Mouse (Mus musculus) heart, embryonic 16.5 days (tissue): ENCODE data around the gene Gm10959. TPM values are rescaled to one million over a fixed set of nuclear protein-coding genes. Genes with fewer than 3 reads are reported as not detected.

ENCODE experiments used
- ATAC-seq: fragments of 200-750 bp; cut with Nextera tagmentation; replicated peaks from 2 replicates; pipeline ENCODE4 v1.8.0; 2017; ENCODE audit warnings: moderate number of reproducible peaks; ENCODE audit not compliant: insufficient read depth, low FRiP score; ENCODE audit errors: extremely low read depth
- H3K27ac ChIP-seq: fragments of 300-500 bp; sonication (generic); 2 replicates; pipeline ENCODE4 v1.5.1; 2014; ENCODE audit warnings: mild to moderate bottlenecking, low read length, control low read depth, moderate library complexity
- H3K27me3 ChIP-seq: fragments of 300-500 bp; sonication (generic); 2 replicates; pipeline ENCODE4 v1.6.1; 2014; ENCODE audit warnings: low read length, mixed read lengths; ENCODE audit not compliant: control insufficient read depth, insufficient read depth
- H3K36me3 ChIP-seq: fragments of 300-500 bp; sonication (generic); 2 replicates; pipeline ENCODE4 v1.6.1; 2014; ENCODE audit not compliant: control insufficient read depth, insufficient read depth
- H3K4me1 ChIP-seq: fragments of 300-500 bp; sonication (generic); 2 replicates; pipeline ENCODE4 v1.6.1; 2014; ENCODE audit warnings: low read length, mixed read lengths; ENCODE audit not compliant: control insufficient read depth, insufficient read depth
- H3K4me2 ChIP-seq: fragments of 300-500 bp; sonication (generic); 2 replicates; pipeline ENCODE4 v1.6.1; 2014; ENCODE audit warnings: low read depth, mild to moderate bottlenecking, control low read depth, low read length
- H3K4me3 ChIP-seq: fragments of 300-500 bp; sonication (generic); 2 replicates; pipeline ENCODE4 v1.5.1; 2014; ENCODE audit warnings: mild to moderate bottlenecking, control low read depth, low read length
- H3K9ac ChIP-seq: fragments of 300-500 bp; sonication (generic); 2 replicates; pipeline ENCODE4 v1.6.1; 2014; ENCODE audit warnings: low read length, control low read depth
- H3K9me3 ChIP-seq: fragments of 300-500 bp; sonication (generic); replicated peaks from 2 replicates; pipeline ENCODE4 v1.6.1; 2016; ENCODE audit warnings: low read length; ENCODE audit not compliant: control insufficient read depth
- WGBS: fragments of 180-500 bp; shearing (Covaris S2); extraction: QIAGEN DNeasy Blood & Tissue Kit; methylation state at CpG from one replicate; pipeline ENCODE4 v1.1.7; 2014; 5-methylcytosine and 5-hydroxymethylcytosine counted together
- polyA plus RNA-seq: library from polyadenylated mRNA; unstranded; fragments of >200 nt; fragmentation: Nextera tagmentation; extraction: Ambion mirVana; gene quantifications from 2 replicates; pipeline ENCODE4 v1.2.1, GENCODE M21; 2015

Gm10959 gene
- polyA plus RNA-seq, 1 experiment from 2014 or later = not detected

GRCm38 (mm10) chr3:122903746-122904433 is 15.3 kb downstream of the Gm10959 start:
- H3K4me1 ChIP-seq = no peaks in the 10 kb centered on the region
- H3K9me3 ChIP-seq = no peaks in the 10 kb centered on the region
- no peaks in the 10 kb centered on the region for H3K36me3 ChIP-seq
- no peaks in the 10 kb centered on the region for H3K27me3 ChIP-seq
- no peak overlapping the region for H3K4me3 ChIP-seq
- WGBS = 41% methylated on average over 12 of the region's 12 CpGs
- ATAC-seq = no peak
- H3K9ac ChIP-seq = no peak overlapping the region
- no peak overlapping the region for H3K4me2 ChIP-seq
- H3K27ac ChIP-seq = no peak overlapping the region

GRCm38 (mm10) chr3:122898254-122898653 is 20.9 kb downstream of the Gm10959 start:
- ATAC-seq = no peak
- H3K9ac ChIP-seq = no peak overlapping the region
- no peak overlapping the region for H3K4me2 ChIP-seq
- no peaks in the 10 kb centered on the region for H3K9me3 ChIP-seq
- H3K36me3 ChIP-seq = no peaks in the 10 kb centered on the region
- WGBS = 49% methylated on average over 6 of the region's 6 CpGs
- H3K4me3 ChIP-seq = no peak overlapping the region
- no peak overlapping the region for H3K27ac ChIP-seq
- no peaks in the 10 kb centered on the region for H3K27me3 ChIP-seq
- H3K4me1 ChIP-seq = no peaks in the 10 kb centered on the region

GRCm38 (mm10) chr3:122895189-122895731 is 23.9 kb downstream of the Gm10959 start:
- Histone ChIP-seq H3K9me3 (no peaks in the 10 kb centered on the region), H3K36me3 (no peaks in the 10 kb centered on the region), H3K27ac (no peak overlapping the region), H3K4me2 (no peak overlapping the region), H3K9ac (no peak overlapping the region), H3K4me1 (no peaks in the 10 kb centered on the region), H3K27me3 (no peaks in the 10 kb centered on the region), H3K4me3 (no peak overlapping the region)
- ATAC-seq = no peak
- WGBS = 64% methylated on average over 11 of the region's 11 CpGs

- no peak for ATAC-seq
- no peak within 1 kb of the TSS for H3K4me2 ChIP-seq
- no peaks in the 10 kb centered on the region for H3K9me3 ChIP-seq
- no peak within 1 kb of the TSS for H3K9ac ChIP-seq
- no peak within 1 kb of the TSS for H3K27ac ChIP-seq
- WGBS = 86% methylated on average over 3 of the region's 3 CpGs
- H3K4me1 ChIP-seq = no peaks in the 10 kb centered on the region
- no peaks in the 10 kb centered on the region for H3K36me3 ChIP-seq
- H3K27me3 ChIP-seq = no peaks in the 10 kb centered on the region
- no peak within 1 kb of the TSS for H3K4me3 ChIP-seq
These were observed 24.4 kb downstream of the Gm10959 start, which contains the start of gene Fabp2 for GRCm38 (mm10) chr3:122894772-122895171. Gene Fabp2 (plus strand): TSS chr3:122895072.

GRCm38 (mm10) chr3:122888371-122888819 is 30.8 kb downstream of the Gm10959 start:
- no peak overlapping the region for H3K9ac ChIP-seq
- H3K36me3 ChIP-seq = no peaks in the 10 kb centered on the region
- H3K4me3 ChIP-seq = no peak overlapping the region
- ATAC-seq = no peak
- no peaks in the 10 kb centered on the region for H3K4me1 ChIP-seq
- H3K4me2 ChIP-seq = no peak overlapping the region
- 50% methylated on average over 5 of the region's 5 CpGs for WGBS
- no peaks in the 10 kb centered on the region for H3K9me3 ChIP-seq
- H3K27me3 ChIP-seq = no peaks in the 10 kb centered on the region
- H3K27ac ChIP-seq = no peak overlapping the region

- 61% methylated on average over 4 of the region's 4 CpGs for WGBS
- no peak for ATAC-seq
- Histone ChIP-seq H3K9ac (no peak overlapping the region), H3K9me3 (no peaks in the 10 kb centered on the region), H3K27me3 (no peaks in the 10 kb centered on the region), H3K4me2 (no peak overlapping the region), H3K36me3 (no peaks in the 10 kb centered on the region), H3K4me3 (no peak overlapping the region), H3K4me1 (no peaks in the 10 kb centered on the region), H3K27ac (no peak overlapping the region)
These were observed 31.5 kb downstream of the Gm10959 start for GRCm38 (mm10) chr3:122887505-122888301.

GRCm38 (mm10) chr3:122878705-122879315 is 40.4 kb downstream of the Gm10959 start:
- 70% methylated on average over 8 of the region's 8 CpGs for WGBS
- H3K4me3 ChIP-seq = no peak overlapping the region
- no peaks in the 10 kb centered on the region for H3K4me1 ChIP-seq
- H3K27ac ChIP-seq = no peak overlapping the region
- no peak overlapping the region for H3K9ac ChIP-seq
- no peaks in the 10 kb centered on the region for H3K27me3 ChIP-seq
- ATAC-seq = no peak
- no peaks in the 10 kb centered on the region for H3K36me3 ChIP-seq
- H3K9me3 ChIP-seq = no peaks in the 10 kb centered on the region
- no peak overlapping the region for H3K4me2 ChIP-seq

- H3K4me2 ChIP-seq = no peak overlapping the region
- no peaks in the 10 kb centered on the region for H3K4me1 ChIP-seq
- H3K27ac ChIP-seq = no peak overlapping the region
- no peak overlapping the region for H3K4me3 ChIP-seq
- no peak for ATAC-seq
- H3K9ac ChIP-seq = no peak overlapping the region
- H3K9me3 ChIP-seq = no peaks in the 10 kb centered on the region
- 84% methylated on average over 3 of the region's 3 CpGs for WGBS
- H3K27me3 ChIP-seq = no peaks in the 10 kb centered on the region
- H3K36me3 ChIP-seq = no peaks in the 10 kb centered on the region
These were observed 41.6 kb downstream of the Gm10959 start for GRCm38 (mm10) chr3:122877543-122877942.
